Mouse (Mus musculus) midbrain, embryonic 11.5 days (tissue): ENCODE data around the gene D6Wsu163e. TPM values are rescaled to one million over a fixed set of nuclear protein-coding genes. Genes with fewer than 3 reads are reported as not detected.

Experiments used
- ATAC-seq: fragments of 200-750 bp; cut with Nextera tagmentation; 2 replicates; pipeline ENCODE4 v1.8.0; 2017; ENCODE audit warnings: moderate TSS enrichment, moderate library complexity; ENCODE audit not compliant: low FRiP score
- DNase-seq: peaks from one replicate; pipeline ENCODE4 v3.0.0; 2015; ENCODE audit warnings: low spot score; ENCODE audit errors: missing footprints
- H3K27ac ChIP-seq: fragments of 300-500 bp; sonication (generic); 2 replicates; pipeline ENCODE4 v1.5.1; 2014; ENCODE audit warnings: low read depth, low read length
- H3K27me3 ChIP-seq: fragments of 300-500 bp; sonication (generic); 2 replicates; pipeline ENCODE4 v1.6.1; 2014; ENCODE audit warnings: mild to moderate bottlenecking, low read length, moderate library complexity, mixed read lengths; ENCODE audit not compliant: control insufficient read depth, insufficient read depth
- H3K36me3 ChIP-seq: fragments of 300-500 bp; sonication (generic); 2 replicates; pipeline ENCODE4 v1.6.1; 2014; ENCODE audit warnings: mild to moderate bottlenecking, low read length, moderate library complexity, mixed read lengths; ENCODE audit not compliant: control insufficient read depth, insufficient read depth
- H3K4me1 ChIP-seq: fragments of 300-500 bp; sonication (generic); 2 replicates; pipeline ENCODE4 v1.6.1; 2014; ENCODE audit warnings: low read length; ENCODE audit not compliant: control insufficient read depth, insufficient read depth
- H3K4me2 ChIP-seq: fragments of 300-500 bp; sonication (generic); 2 replicates; pipeline ENCODE4 v1.6.1; 2014; ENCODE audit warnings: mild to moderate bottlenecking, moderate library complexity
- H3K4me3 ChIP-seq: fragments of 300-500 bp; sonication (generic); 2 replicates; pipeline ENCODE4 v1.5.1; 2014; ENCODE audit warnings: low read depth, low read length
- H3K9ac ChIP-seq: fragments of 300-500 bp; sonication (generic); 2 replicates; pipeline ENCODE4 v1.6.1; 2014; ENCODE audit warnings: low read length
- H3K9me3 ChIP-seq: fragments of 300-500 bp; sonication (generic); 2 replicates; pipeline ENCODE4 v1.6.1; 2016; ENCODE audit warnings: low read length; ENCODE audit not compliant: control insufficient read depth
- WGBS: fragments of 180-500 bp; shearing (Covaris S2); extraction: QIAGEN DNeasy Blood & Tissue Kit; methylation state at CpG from one replicate; pipeline ENCODE4 v1.1.7; 2014; 5-methylcytosine and 5-hydroxymethylcytosine counted together
- polyA plus RNA-seq: library from polyadenylated mRNA; unstranded; fragments of >200 nt; fragmentation: Nextera tagmentation; extraction: Ambion mirVana; gene quantifications from 2 replicates; pipeline ENCODE4 v1.2.1, GENCODE M21; 2014

D6Wsu163e gene
- polyA plus RNA-seq, 1 experiment from 2014 or later: 21.5 TPM

GRCm38 (mm10) chr6:126938853-126939486 is 792 bp upstream of the D6Wsu163e start:
- no peak for ATAC-seq
- Histone ChIP-seq H3K9ac (peak overlapping the region; percentile 76), H3K4me3 (peak overlapping the region; percentile 73), H3K4me1 (peaks cover 9% of the 10 kb centered on the region), H3K36me3 (no peaks in the 10 kb centered on the region; the same call in 1 of the 2 replicates), H3K27me3 (no peaks in the 10 kb centered on the region), H3K4me2 (peak overlapping the region; percentile 68), H3K9me3 (no peaks in the 10 kb centered on the region), H3K27ac (no peak overlapping the region; the same call in 1 of the 2 replicates)
- no peak for DNase-seq
- 1% methylated on average over 31 of the region's 31 CpGs for WGBS

GRCm38 (mm10) chr6:126940451-126940850 is 689 bp downstream of the D6Wsu163e start:
- no peaks in the 10 kb centered on the region for H3K27me3 ChIP-seq
- no peak for ATAC-seq
- peak overlapping the region; percentile 68 for H3K4me2 ChIP-seq
- H3K9me3 ChIP-seq: no peaks in the 10 kb centered on the region
- H3K27ac ChIP-seq: no peak overlapping the region
- 3% methylated on average over 5 of the region's 5 CpGs for WGBS
- no peaks in the 10 kb centered on the region for H3K36me3 ChIP-seq
- peaks cover 9% of the 10 kb centered on the region for H3K4me1 ChIP-seq
- DNase-seq: peak; percentile 87
- H3K4me3 ChIP-seq: peak overlapping the region; percentile 73
- no peak overlapping the region for H3K9ac ChIP-seq

GRCm38 (mm10) chr6:126948336-126948735 is 8.6 kb downstream of the D6Wsu163e start:
- H3K4me3 ChIP-seq: no peak overlapping the region
- no peaks in the 10 kb centered on the region for H3K4me1 ChIP-seq
- no peaks in the 10 kb centered on the region for H3K9me3 ChIP-seq
- no peaks in the 10 kb centered on the region; the same call in 1 of the 2 replicates for H3K36me3 ChIP-seq
- ATAC-seq (no peak), DNase-seq (peak; percentile 86)
- H3K4me2 ChIP-seq: no peak overlapping the region
- H3K27me3 ChIP-seq: no peaks in the 10 kb centered on the region
- WGBS: 93% methylated on average over 4 of the region's 4 CpGs
- no peak overlapping the region for H3K9ac ChIP-seq
- H3K27ac ChIP-seq: no peak overlapping the region

- no peaks in the 10 kb centered on the region for H3K9me3 ChIP-seq
- peaks cover 2% of the 10 kb centered on the region; the same call in 1 of the 2 replicates for H3K36me3 ChIP-seq
These were observed 16.0 kb downstream of the D6Wsu163e start for GRCm38 (mm10) chr6:126955734-126956133.

GRCm38 (mm10) chr6:126961371-126962018 is 21.7 kb downstream of the D6Wsu163e start:
- Histone ChIP-seq H3K27ac (no peak overlapping the region), H3K4me2 (no peak overlapping the region), H3K36me3 (peaks cover 2% of the 10 kb centered on the region; the same call in 1 of the 2 replicates), H3K4me1 (no peaks in the 10 kb centered on the region), H3K27me3 (no peaks in the 10 kb centered on the region), H3K9ac (no peak overlapping the region), H3K4me3 (no peak overlapping the region), H3K9me3 (no peaks in the 10 kb centered on the region)
- no peak for ATAC-seq
- no peak for DNase-seq
- 93% methylated on average over 8 of the region's 8 CpGs for WGBS

More at GRCm38 (mm10) chr6:126955734-126956133, 16.0 kb downstream of the D6Wsu163e start:
- Histone ChIP-seq H3K9ac (no peak overlapping the region), H3K4me3 (no peak overlapping the region), H3K4me2 (no peak overlapping the region), H3K27me3 (no peaks in the 10 kb centered on the region), H3K27ac (no peak overlapping the region), H3K4me1 (no peaks in the 10 kb centered on the region)
- peak; percentile 98 for DNase-seq
- no peak for ATAC-seq
- 11% methylated on average over 10 of the region's 10 CpGs for WGBS

- Histone ChIP-seq H3K4me3 (no peak overlapping the region), H3K9ac (no peak overlapping the region), H3K9me3 (no peaks in the 10 kb centered on the region), H3K27ac (no peak overlapping the region), H3K4me2 (no peak overlapping the region), H3K4me1 (no peaks in the 10 kb centered on the region), H3K27me3 (no peaks in the 10 kb centered on the region), H3K36me3 (no peaks in the 10 kb centered on the region)
- ATAC-seq: no peak
- DNase-seq: no peak
- WGBS: 87% methylated on average over 5 of the region's 5 CpGs
These were observed 22.9 kb downstream of the D6Wsu163e start for GRCm38 (mm10) chr6:126962709-126963108.

- Histone ChIP-seq H3K36me3 (no peaks in the 10 kb centered on the region), H3K4me2 (no peak overlapping the region), H3K9ac (no peak overlapping the region), H3K9me3 (no peaks in the 10 kb centered on the region), H3K4me1 (no peaks in the 10 kb centered on the region), H3K27me3 (no peaks in the 10 kb centered on the region), H3K27ac (no peak overlapping the region), H3K4me3 (no peak overlapping the region)
- ATAC-seq: no peak
- 90% methylated on average over 9 of the region's 9 CpGs for WGBS
- no peak for DNase-seq
These were observed 23.7 kb downstream of the D6Wsu163e start for GRCm38 (mm10) chr6:126963426-126963825.

GRCm38 (mm10) chr6:126966241-126967026 is 26.7 kb downstream of the D6Wsu163e start:
- Histone ChIP-seq H3K4me1 (no peaks in the 10 kb centered on the region), H3K4me3 (no peak overlapping the region), H3K27ac (no peak overlapping the region), H3K36me3 (no peaks in the 10 kb centered on the region), H3K4me2 (no peak overlapping the region), H3K27me3 (no peaks in the 10 kb centered on the region), H3K9me3 (no peaks in the 10 kb centered on the region), H3K9ac (no peak overlapping the region)
- WGBS: 93% methylated on average over 14 of the region's 14 CpGs
- DNase-seq (no peak), ATAC-seq (no peak)
